Mouse (Mus musculus): Measurements from ENCODE around the gene Pcyt1a.

- TF ChIP-seq EP300 (IDR thresholded peaks at IDR 0.05; ENCODE audit: low read length) (no peak), USF1 (IDR thresholded peaks at IDR 0.05; ENCODE audit: low read depth, low read length) (no peak), MEF2A (IDR thresholded peaks at IDR 0.05; ENCODE audit: borderline replicate concordance, low read depth, low read length) (no peak)
These were observed 78.6 kb downstream of the Pcyt1a start for GRCm38 (mm10) chr16:32509066-32509942.
